Mouse (Mus musculus) hindbrain, postnatal 0 days (tissue): ENCODE data around the gene Rp2. TPM values are rescaled to one million over a fixed set of nuclear protein-coding genes. Genes with fewer than 3 reads are reported as not detected.
"Not testable (repeated sequence)": the region's sequence is repeated elsewhere in the genome, so short reads cannot be mapped to it uniquely, and the experiment has no call there.

Experiments used
- ATAC-seq: fragments of 200-750 bp; cut with Nextera tagmentation; 2 replicates; pipeline ENCODE4 v1.8.0; 2017; ENCODE audit warnings: mild to moderate bottlenecking, moderate TSS enrichment, moderate library complexity
- DNase-seq: peaks from one replicate; pipeline ENCODE4 v3.0.0-alpha.2; 2015; ENCODE audit warnings: low spot score
- H3K27ac ChIP-seq: fragments of 300-500 bp; sonication (generic); 2 replicates; pipeline ENCODE4 v1.5.1; 2014; ENCODE audit warnings: mild to moderate bottlenecking
- H3K27me3 ChIP-seq: fragments of 300-500 bp; sonication (generic); 2 replicates; pipeline ENCODE4 v1.6.1; 2014; ENCODE audit warnings: low read length, mixed read lengths; ENCODE audit not compliant: insufficient read depth
- H3K36me3 ChIP-seq: fragments of 300-500 bp; sonication (generic); 2 replicates; pipeline ENCODE4 v1.6.1; 2014; ENCODE audit warnings: low read length, mixed read lengths; ENCODE audit not compliant: insufficient read depth
- H3K4me1 ChIP-seq: fragments of 300-500 bp; sonication (generic); 2 replicates; pipeline ENCODE4 v1.6.1; 2014; ENCODE audit warnings: antibody characterized with exemption, low read length, mixed read lengths; ENCODE audit not compliant: insufficient read depth
- H3K4me2 ChIP-seq: fragments of 300-500 bp; sonication (generic); 2 replicates; pipeline ENCODE4 v1.6.1; 2014; ENCODE audit warnings: low read depth, mild to moderate bottlenecking, low read length, moderate library complexity, mixed read lengths
- H3K4me3 ChIP-seq: fragments of 300-500 bp; sonication (generic); 2 replicates; pipeline ENCODE4 v1.5.1; 2014; ENCODE audit warnings: low read length
- H3K9ac ChIP-seq: fragments of 300-500 bp; sonication (generic); replicated peaks from 2 replicates; pipeline ENCODE4 v1.6.1; 2014; ENCODE audit warnings: mild to moderate bottlenecking, low read length, moderate library complexity, mixed read lengths
- H3K9me3 ChIP-seq: fragments of 300-500 bp; sonication (generic); 2 replicates; pipeline ENCODE4 v1.6.1; 2016; ENCODE audit warnings: low read length, mixed read lengths
- CTCF ChIP-seq: IDR thresholded peaks from 2 replicates; pipeline ENCODE4 v1.5.1; 2016; ENCODE audit warnings: antibody characterized with exemption, control low read depth, low read depth
- WGBS: fragments of 180-500 bp; shearing (Covaris S2); extraction: QIAGEN DNeasy Blood & Tissue Kit; methylation state at CpG from one replicate; pipeline ENCODE4 v1.1.7; 2014; 5-methylcytosine and 5-hydroxymethylcytosine counted together
- polyA plus RNA-seq: library from polyadenylated mRNA; unstranded; fragments of >200 nt; fragmentation: Nextera tagmentation; extraction: Ambion mirVana; gene quantifications from 2 replicates; pipeline ENCODE4 v1.2.1, GENCODE M21; 2015
- total RNA-seq: library from RNA; depleted of rRNA; stranded (reverse); fragments of >200 nt; gene quantifications from 2 replicates; pipeline ENCODE4 v1.2.3, GENCODE M21; 2014

Rp2 gene
- total and polyA plus RNA-seq, 2 experiments from 2014 or later = 11.3 to 12.5 TPM

DNA sequence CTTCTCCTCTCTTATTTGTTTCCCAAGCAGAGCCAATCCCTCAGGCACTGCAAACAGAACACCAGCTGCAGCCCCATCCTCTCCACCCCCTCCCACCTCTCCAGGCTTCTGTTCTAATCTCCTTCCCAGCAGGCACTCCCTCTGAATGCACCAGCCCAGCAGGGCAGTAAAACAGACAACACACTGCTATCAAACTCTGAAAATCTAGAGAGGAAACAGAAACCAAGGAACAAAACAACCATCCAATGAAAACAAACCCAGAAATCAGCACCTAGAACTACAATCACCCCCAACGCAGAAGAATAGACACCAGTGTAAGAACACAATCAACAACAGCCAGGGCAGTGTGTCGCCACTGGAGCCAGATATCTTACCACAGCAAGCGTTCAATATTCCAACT, 8.0 kb upstream of the Rp2 start:
- whole genome bisulfite sequencing = 42% methylated on average over 3 of the region's 3 CpGs
- DNase-seq (no peak), ATAC-seq (no peak)
- H3K27me3 ChIP-seq = no peaks in the 10 kb centered on the region
- H3K9ac ChIP-seq = no peak overlapping the region
- H3K4me3 ChIP-seq = no peak overlapping the region
- no peak overlapping the region for H3K4me2 ChIP-seq
- H3K4me1 ChIP-seq = no peaks in the 10 kb centered on the region
- no peaks in the 10 kb centered on the region for H3K36me3 ChIP-seq
- H3K27ac ChIP-seq = no peak overlapping the region
- no peaks in the 10 kb centered on the region for H3K9me3 ChIP-seq
- TF ChIP-seq CTCF = no peak

DNA sequence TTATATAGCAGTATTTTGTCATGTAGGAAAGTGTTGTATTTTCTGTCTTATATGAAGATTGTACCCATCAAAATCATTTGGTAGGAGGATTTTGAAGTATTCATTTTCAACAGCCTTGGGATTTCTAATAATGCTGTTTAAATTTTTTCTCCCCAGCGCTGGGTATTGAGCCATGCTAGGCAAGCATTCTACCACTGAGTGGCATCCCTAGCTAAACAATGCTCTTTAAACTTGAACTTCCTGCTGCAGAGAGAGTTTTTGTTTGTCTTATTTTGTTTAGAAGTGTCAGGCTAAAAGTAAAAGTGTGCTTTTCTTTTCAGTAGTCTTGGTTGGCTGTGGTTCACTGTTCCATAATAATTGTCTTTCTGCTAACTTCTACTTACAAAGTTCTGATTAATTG, 1.8 kb downstream of the Rp2 start:
- Histone ChIP-seq H3K27ac (no peak overlapping the region), H3K27me3 (no peaks in the 10 kb centered on the region), H3K9ac (no peak overlapping the region), H3K36me3 (no peaks in the 10 kb centered on the region), H3K4me2 (peak overlapping the region; percentile 41), H3K9me3 (no peaks in the 10 kb centered on the region), H3K4me3 (no peak overlapping the region), H3K4me1 (no peaks in the 10 kb centered on the region)
- 38% methylated on average over 1 of the region's 1 CpGs for WGBS
- DNase-seq (no peak), ATAC-seq (no peak)
- TF ChIP-seq CTCF = peak; percentile 25

DNA sequence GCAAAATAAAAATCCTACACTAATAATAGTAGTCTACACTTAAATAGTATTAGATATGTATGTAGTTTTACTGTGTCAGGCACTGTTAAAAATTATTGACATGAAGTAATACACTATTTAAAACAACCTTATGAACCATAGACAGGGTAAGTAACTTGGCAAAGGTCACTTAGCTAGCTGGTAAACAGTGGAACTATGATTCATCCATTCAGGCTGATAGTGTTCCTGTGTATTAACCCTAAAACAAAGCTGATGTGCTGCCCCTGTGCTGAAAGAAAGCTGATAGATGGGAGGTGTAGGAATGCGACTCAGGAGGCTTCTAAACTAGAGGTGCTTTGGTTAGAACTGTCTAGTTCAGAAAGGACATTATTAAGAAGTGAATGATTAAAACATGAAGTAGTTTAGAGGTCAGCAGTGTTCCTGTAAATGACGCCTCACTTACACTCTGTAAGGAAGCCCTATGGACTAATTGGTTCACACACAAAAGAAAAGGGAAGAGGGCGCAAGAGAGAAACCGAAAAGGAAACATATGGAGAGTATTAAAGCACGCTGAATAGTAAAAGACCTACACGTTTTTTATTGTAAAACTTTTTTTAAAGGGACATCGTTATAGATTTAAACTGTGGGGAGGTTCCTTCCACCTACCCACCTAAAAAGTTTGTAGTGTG, 15.2 kb downstream of the Rp2 start:
- WGBS = 71% methylated on average over 7 of the region's 7 CpGs
- H3K36me3 ChIP-seq = no peaks in the 10 kb centered on the region
- no peak for DNase-seq
- no peak for TF ChIP-seq CTCF
- H3K27me3 ChIP-seq = no peaks in the 10 kb centered on the region
- no peak overlapping the region for H3K9ac ChIP-seq
- no peaks in the 10 kb centered on the region for H3K9me3 ChIP-seq
- H3K4me1 ChIP-seq = no peaks in the 10 kb centered on the region
- ATAC-seq = no peak
- H3K4me3 ChIP-seq = no peak overlapping the region
- no peak overlapping the region for H3K4me2 ChIP-seq
- H3K27ac ChIP-seq = no peak overlapping the region

DNA sequence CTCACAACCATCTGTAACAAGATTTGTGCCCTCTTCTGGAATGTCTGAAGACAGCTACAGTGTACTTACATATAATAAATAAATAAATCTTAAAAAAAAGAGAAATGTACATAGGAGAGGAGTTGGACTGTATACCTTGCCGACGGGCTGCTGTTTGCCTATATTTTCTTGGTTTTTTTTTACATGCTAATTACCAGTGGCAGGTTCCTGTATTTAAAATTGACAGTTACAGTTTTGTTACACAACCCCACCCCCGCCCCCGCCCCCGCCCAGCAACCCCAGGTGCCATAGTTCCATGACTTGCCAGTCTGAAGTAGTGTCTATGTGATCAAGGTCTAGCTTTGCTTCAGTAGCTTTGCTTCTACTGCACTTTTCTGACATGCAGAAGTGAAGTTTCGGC, 18.0 kb downstream of the Rp2 start:
- TF ChIP-seq CTCF = no peak
- WGBS = 92% methylated on average over 6 of the region's 6 CpGs
- Histone ChIP-seq H3K4me3 (no peak overlapping the region), H3K27ac (no peak overlapping the region), H3K9me3 (no peaks in the 10 kb centered on the region), H3K36me3 (no peaks in the 10 kb centered on the region), H3K4me1 (no peaks in the 10 kb centered on the region), H3K9ac (no peak overlapping the region), H3K27me3 (no peaks in the 10 kb centered on the region), H3K4me2 (no peak overlapping the region)
- ATAC-seq = no peak
- DNase-seq = no peak

DNA sequence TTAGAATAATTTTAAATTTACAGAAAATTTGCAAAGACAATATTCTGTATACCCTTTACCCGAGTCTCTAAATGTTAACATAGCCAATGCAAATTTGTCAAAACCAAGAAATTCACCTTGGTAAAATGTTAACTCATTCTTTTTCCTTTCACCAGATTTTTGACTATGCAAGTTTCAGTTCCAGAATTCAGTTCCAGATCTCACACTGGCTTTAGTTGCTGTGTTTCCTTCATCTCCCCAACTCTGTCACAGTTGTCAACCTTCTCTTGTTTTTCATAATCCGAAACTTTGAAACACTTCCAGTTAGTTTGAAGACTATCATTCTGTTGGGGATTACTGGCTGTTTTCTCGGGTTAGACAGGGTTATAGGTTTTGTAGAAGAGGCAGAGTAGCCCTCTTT, 22.7 kb downstream of the Rp2 start:
- no peak for ATAC-seq
- Histone ChIP-seq H3K36me3 (no peaks in the 10 kb centered on the region), H3K4me2 (no peak overlapping the region), H3K27me3 (no peaks in the 10 kb centered on the region), H3K4me3 (no peak overlapping the region), H3K4me1 (no peaks in the 10 kb centered on the region), H3K9me3 (no peaks in the 10 kb centered on the region), H3K9ac (no peak overlapping the region), H3K27ac (no peak overlapping the region)
- 74% methylated on average over 3 of the region's 3 CpGs for WGBS
- DNase-seq = no peak
- TF ChIP-seq CTCF = no peak

DNA sequence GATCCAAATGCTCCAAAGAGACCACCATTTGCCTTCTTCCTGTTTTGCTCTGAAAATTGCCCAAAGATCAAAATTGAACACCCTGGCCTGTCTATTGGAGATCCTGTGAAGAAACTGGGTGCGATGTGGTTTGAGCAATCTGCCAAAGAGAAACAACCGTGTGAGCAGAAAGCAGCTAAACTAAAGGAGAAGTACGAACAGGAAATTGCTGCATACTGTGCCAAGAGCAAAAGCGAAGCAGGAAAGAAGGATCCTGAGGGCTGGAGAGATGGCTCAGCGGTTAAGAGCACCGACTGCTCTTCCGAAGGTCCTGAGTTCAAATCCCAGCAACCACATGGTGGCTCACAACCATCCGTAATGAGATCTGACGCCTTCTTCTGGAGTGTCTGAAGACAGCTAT, 27.7 kb downstream of the Rp2 start:
- not testable (repeated sequence) for H3K27ac ChIP-seq, H3K4me1 ChIP-seq, H3K4me2 ChIP-seq, H3K9ac ChIP-seq, ATAC-seq, H3K9me3 ChIP-seq, DNase-seq, H3K36me3 ChIP-seq, H3K27me3 ChIP-seq, H3K4me3 ChIP-seq
- WGBS = 92% methylated on average over 9 of the region's 9 CpGs

DNA sequence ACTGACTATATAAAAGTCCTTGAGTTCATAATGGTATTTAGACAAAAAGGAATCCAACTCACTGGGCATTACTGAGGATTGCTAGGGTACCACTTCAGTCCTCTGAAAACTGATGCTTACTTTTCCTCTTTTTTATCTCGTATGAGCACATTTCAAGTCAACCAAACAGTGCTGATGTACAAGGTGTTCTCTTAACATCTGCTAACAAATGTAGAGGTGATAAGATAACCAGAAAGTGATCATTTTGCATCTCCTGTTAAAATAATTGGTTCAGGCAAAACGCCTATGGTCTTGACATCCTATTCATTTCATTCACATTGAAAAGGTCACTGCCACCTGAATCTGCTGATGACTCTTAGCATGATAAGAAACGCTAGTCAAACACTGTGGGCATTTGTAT, 28.7 kb downstream of the Rp2 start:
- H3K36me3 ChIP-seq = no peaks in the 10 kb centered on the region
- ATAC-seq = no peak
- no peak for DNase-seq
- H3K4me1 ChIP-seq = no peaks in the 10 kb centered on the region
- H3K4me2 ChIP-seq = no peak overlapping the region
- H3K27ac ChIP-seq = no peak overlapping the region
- no peak overlapping the region for H3K9ac ChIP-seq
- 67% methylated on average over 3 of the region's 3 CpGs for WGBS
- H3K4me3 ChIP-seq = no peak overlapping the region
- no peaks in the 10 kb centered on the region for H3K27me3 ChIP-seq
- no peak for TF ChIP-seq CTCF
- no peaks in the 10 kb centered on the region for H3K9me3 ChIP-seq
